Mouse (Mus musculus) heart, postnatal 0 days (tissue): ENCODE results near the gene Cks1b. TPM values are rescaled to one million over a fixed set of nuclear protein-coding genes. Genes with fewer than 3 reads are reported as not detected.
"Not testable (repeated sequence)": the region's sequence is repeated elsewhere in the genome, so short reads cannot be mapped to it uniquely, and the experiment has no call there.

Experiments used
- ATAC-seq: fragments of 200-750 bp; cut with Nextera tagmentation; 2 replicates; pipeline ENCODE4 v1.8.0; 2017; ENCODE audit warnings: low read depth, moderate number of reproducible peaks, moderate library complexity; ENCODE audit not compliant: insufficient read depth
- DNase-seq: peaks from one replicate; pipeline ENCODE4 v3.0.0-alpha.2; 2016; ENCODE audit warnings: low spot score
- H3K27ac ChIP-seq: fragments of 300-500 bp; sonication (generic); 2 replicates; pipeline ENCODE4 v1.5.1; 2014; ENCODE audit warnings: low read depth, mild to moderate bottlenecking
- H3K27me3 ChIP-seq: fragments of 300-500 bp; sonication (generic); 2 replicates; pipeline ENCODE4 v1.6.1; 2014; ENCODE audit warnings: low read length, mixed read lengths; ENCODE audit not compliant: control insufficient read depth, insufficient read depth
- H3K36me3 ChIP-seq: fragments of 300-500 bp; sonication (generic); replicated peaks from 2 replicates; pipeline ENCODE4 v1.6.1; 2014; ENCODE audit warnings: low read length, mixed read lengths; ENCODE audit not compliant: control insufficient read depth, insufficient read depth
- H3K4me1 ChIP-seq: fragments of 300-500 bp; sonication (generic); 2 replicates; pipeline ENCODE4 v1.6.1; 2014; ENCODE audit warnings: antibody characterized with exemption; ENCODE audit not compliant: control insufficient read depth, insufficient read depth
- H3K4me2 ChIP-seq: fragments of 300-500 bp; sonication (generic); 2 replicates; pipeline ENCODE4 v1.6.1; 2014; ENCODE audit warnings: low read depth, mild to moderate bottlenecking, low read length, moderate library complexity
- H3K4me3 ChIP-seq: fragments of 300-500 bp; sonication (generic); 2 replicates; pipeline ENCODE4 v1.5.1; 2014; ENCODE audit warnings: low read depth, low read length
- H3K9ac ChIP-seq: fragments of 300-500 bp; sonication (generic); replicated peaks from 2 replicates; pipeline ENCODE4 v1.6.1; 2014; ENCODE audit warnings: low read depth, low read length, mixed read lengths
- H3K9me3 ChIP-seq: fragments of 300-500 bp; sonication (generic); replicated peaks from 2 replicates; pipeline ENCODE4 v1.6.1; 2016; ENCODE audit warnings: low read length; ENCODE audit not compliant: control insufficient read depth
- CTCF ChIP-seq: IDR thresholded peaks from 2 replicates; pipeline ENCODE4 v1.5.1; 2016; ENCODE audit warnings: antibody characterized with exemption, control low read depth, low read depth
- EP300 ChIP-seq: IDR thresholded peaks from 2 replicates; pipeline ENCODE4 v1.6.1; 2016; ENCODE audit warnings: antibody characterized with exemption, low read depth
- WGBS: fragments of 180-500 bp; shearing (Covaris S2); extraction: QIAGEN DNeasy Blood & Tissue Kit; methylation state at CpG from one replicate; pipeline ENCODE4 v1.1.7; 2014; 5-methylcytosine and 5-hydroxymethylcytosine counted together
- polyA plus RNA-seq: library from polyadenylated mRNA; unstranded; fragments of >200 nt; fragmentation: Nextera tagmentation; extraction: Ambion mirVana; gene quantifications from 2 replicates; pipeline ENCODE4 v1.2.1, GENCODE M21; 2015
- total RNA-seq: library from RNA; depleted of rRNA; stranded (reverse); fragments of >200 nt; gene quantifications from 2 replicates; pipeline ENCODE4 v1.2.3, GENCODE M21; 2014; ENCODE audit warnings: low replicate concordance

The Cks1b gene
- total and polyA plus RNA-seq, 2 experiments from 2014 or later: 83.7 to 127 TPM

GRCm38 (mm10) chr3:89432606-89433005, 14.4 kb upstream of the Cks1b start:
- Histone ChIP-seq H3K27ac (no peak overlapping the region), H3K4me3 (no peak overlapping the region), H3K9ac (no peak overlapping the region), H3K4me2 (no peak overlapping the region), H3K27me3 (no peaks in the 10 kb centered on the region), H3K4me1 (peaks cover 12% of the 10 kb centered on the region; the same call in 1 of the 2 replicates), H3K36me3 (peaks cover 31% of the 10 kb centered on the region), H3K9me3 (no peaks in the 10 kb centered on the region)
- no peak for ATAC-seq
- 93% methylated on average over 8 of the region's 8 CpGs for WGBS
- DNase-seq: no peak
- TF ChIP-seq EP300 (no peak), CTCF (no peak)

GRCm38 (mm10) chr3:89430171-89431159, 12.3 kb upstream of the Cks1b start, which contains the start of gene Pygo2:
TSS of gene Pygo2 (plus strand) at chr3:89430214.
- Histone ChIP-seq H3K36me3 (peaks cover 52% of the 10 kb centered on the region), H3K27ac (peak within 1 kb of the TSS; percentile 76), H3K4me2 (peak within 1 kb of the TSS; percentile 83), H3K27me3 (no peaks in the 10 kb centered on the region), H3K4me1 (no peaks in the 10 kb centered on the region), H3K4me3 (peak within 1 kb of the TSS; percentile 85), H3K9ac (peak within 1 kb of the TSS; percentile 81), H3K9me3 (no peaks in the 10 kb centered on the region)
- WGBS: 2% methylated on average over 58 of the region's 68 CpGs
- peak; percentile 96 for DNase-seq
- peak; percentile 46; the same call in 1 of the 2 replicates for TF ChIP-seq EP300
- TF ChIP-seq CTCF: no peak
- ATAC-seq: peak; percentile 99

- H3K4me3 ChIP-seq, H3K4me1 ChIP-seq, DNase-seq, H3K9ac ChIP-seq, H3K27me3 ChIP-seq, H3K27ac ChIP-seq, ATAC-seq, H3K4me2 ChIP-seq, H3K9me3 ChIP-seq: not testable (repeated sequence)
- WGBS: 88% methylated on average over 6 of the region's 7 CpGs
- peaks cover 60% of the 10 kb centered on the region for H3K36me3 ChIP-seq
Measured at GRCm38 (mm10) chr3:89429021-89429420, 10.8 kb upstream of the Cks1b start.

GRCm38 (mm10) chr3:89425876-89426275, 7.7 kb upstream of the Cks1b start:
- no peaks in the 10 kb centered on the region for H3K9me3 ChIP-seq
- TF ChIP-seq EP300 (no peak), CTCF (no peak)
- H3K4me3 ChIP-seq: no peak overlapping the region
- ATAC-seq (no peak), DNase-seq (no peak)
- WGBS: 88% methylated on average over 4 of the region's 4 CpGs
- peaks cover 7% of the 10 kb centered on the region; the same call in 1 of the 2 replicates for H3K4me1 ChIP-seq
- H3K9ac ChIP-seq: no peak overlapping the region
- no peak overlapping the region for H3K4me2 ChIP-seq
- H3K27me3 ChIP-seq: no peaks in the 10 kb centered on the region
- no peak overlapping the region for H3K27ac ChIP-seq
- H3K36me3 ChIP-seq: peaks cover 44% of the 10 kb centered on the region

- no peak for ATAC-seq
- H3K27ac ChIP-seq: no peak overlapping the region
- 73% methylated on average over 5 of the region's 5 CpGs for WGBS
Measured at GRCm38 (mm10) chr3:89425141-89425525, 7.0 kb upstream of the Cks1b start.

More at GRCm38 (mm10) chr3:89425141-89425525, 7.0 kb upstream of the Cks1b start:
- Histone ChIP-seq H3K4me2 (no peak overlapping the region), H3K4me1 (peaks cover 12% of the 10 kb centered on the region; the same call in 1 of the 2 replicates), H3K9me3 (no peaks in the 10 kb centered on the region), H3K36me3 (peaks cover 44% of the 10 kb centered on the region), H3K27me3 (no peaks in the 10 kb centered on the region), H3K4me3 (no peak overlapping the region), H3K9ac (no peak overlapping the region)
- TF ChIP-seq EP300: no peak
- TF ChIP-seq CTCF: no peak
- DNase-seq: no peak
